Mouse (Mus musculus): ENCODE data around the gene Ppp5c. TPM values are rescaled to one million over a fixed set of nuclear protein-coding genes. Genes with fewer than 3 reads are reported as not detected.

Gene Ppp5c
- total and polyA plus RNA-seq, 3 experiments: 125 to 223 (median 128) TPM

GRCm38 (mm10) chr7:16955712-16956111, 72.0 kb downstream of the Ppp5c start:
- in situ Hi-C loops (cut with MboI; ENCODE audit: low pct_ligation_motif_present, low pct_unique_long_range_greater_than_20kb, low sequenced_read_pairs) (no loop called here), dilution Hi-C loops (cut with MboI; ENCODE audit: extremely low pct_ligation_motif_present, extremely low pct_unique_long_range_greater_than_20kb, low sequenced_read_pairs) (no loop called here)
- Histone ChIP-seq H3K9me3 (replicated peaks; ENCODE audit: low read length) (no peaks in the 10 kb centered on the region), H3K4me2 (ENCODE audit: insufficient read depth, low read depth, poor library complexity, severe bottlenecking) (no peak overlapping the region), H3K36me3 (replicated peaks in 1 of 2; ENCODE audit: control insufficient read depth in 1 of 2, insufficient read depth in 1 of 2, low read length in 1 of 2) (no peaks in the 10 kb centered on the region), H3K27me3 (replicated peaks) (peaks cover 2% of the 10 kb centered on the region), H3K9ac (ENCODE audit: insufficient read depth, low read depth) (no peak overlapping the region), H3K27ac (ENCODE audit: insufficient read depth, low read depth) (no peak overlapping the region), H3K4me3 (replicated peaks in 1 of 3; ENCODE audit: low read depth in 2 of 3, low read length in 2 of 3, poor library complexity in 1 of 3) (no peak overlapping the region), H3K79me2 (replicated peaks; ENCODE audit: control insufficient read depth, extremely low read depth, insufficient read depth, poor library complexity, severe bottlenecking) (no peaks in the 10 kb centered on the region), H3K4me1 (ENCODE audit: control insufficient read depth in 1 of 2, insufficient read depth in 2 of 2) (peaks cover 0 to 7% of the 10 kb centered on the region in 2 experiments; a peak in 2 of 4 replicates)
- DNase-seq (ENCODE audit: extremely low read depth): no peak
- no peak for TF ChIP-seq SIN3A (IDR thresholded peaks at IDR 0.05; ENCODE audit: low read length)

Other genes starting within 250 kb of the Ppp5c start
- gene Slc1a5, start 246.6 kb downstream of the Ppp5c start, total RNA-seq (2012; rRNA removed): 147 and 174 TPM in 2 replicates
- 115 TPM in 2 replicates for gene Slc1a5, start 246.6 kb downstream of the Ppp5c start, total RNA-seq (2014; rRNA removed)
- gene Slc1a5, start 246.6 kb downstream of the Ppp5c start, polyA plus RNA-seq (2012; ENCODE audit: insufficient read length, low read depth): 191 and 245 TPM in 2 replicates
- gene Strn4, start 212.0 kb downstream of the Ppp5c start, total RNA-seq (2012; rRNA removed): 57.4 and 63.5 TPM in 2 replicates
- gene Strn4, start 212.0 kb downstream of the Ppp5c start, total RNA-seq (2014; rRNA removed): 41.7 and 46.0 TPM in 2 replicates
- 69.7 and 74.5 TPM in 2 replicates for gene Strn4, start 212.0 kb downstream of the Ppp5c start, polyA plus RNA-seq (2012; ENCODE audit: insufficient read length, low read depth)
- 19.6 and 20.3 TPM in 2 replicates for gene Fkrp, start 211.2 kb downstream of the Ppp5c start, total RNA-seq (2012; rRNA removed)
- gene Fkrp, start 211.2 kb downstream of the Ppp5c start, total RNA-seq (2014; rRNA removed): 13.0 and 16.5 TPM in 2 replicates
- 19.6 and 23.4 TPM in 2 replicates for gene Fkrp, start 211.2 kb downstream of the Ppp5c start, polyA plus RNA-seq (2012; ENCODE audit: insufficient read length, low read depth)
- gene Prkd2, start 185.0 kb downstream of the Ppp5c start, total RNA-seq (2012; rRNA removed): 18.0 and 18.7 TPM in 2 replicates
- 8.6 and 9.8 TPM in 2 replicates for gene Prkd2, start 185.0 kb downstream of the Ppp5c start, total RNA-seq (2014; rRNA removed)
- 32.2 and 39.0 TPM in 2 replicates for gene Prkd2, start 185.0 kb downstream of the Ppp5c start, polyA plus RNA-seq (2012; ENCODE audit: insufficient read length, low read depth)
- 2.9 and 3.5 TPM in 2 replicates for gene Dact3, start 152.6 kb downstream of the Ppp5c start, total RNA-seq (2012; rRNA removed)
- gene Dact3, start 152.6 kb downstream of the Ppp5c start, total RNA-seq (2014; rRNA removed): 4.0 and 5.1 TPM in 2 replicates
- 9.2 and 12.0 TPM in 2 replicates for gene Dact3, start 152.6 kb downstream of the Ppp5c start, polyA plus RNA-seq (2012; ENCODE audit: insufficient read length, low read depth)
- gene Gng8, start 136.1 kb downstream of the Ppp5c start, total RNA-seq (2012; rRNA removed): 0.25 TPM in 1 of 2 replicates, not detected in the other
- gene Gng8, start 136.1 kb downstream of the Ppp5c start, total RNA-seq (2014; rRNA removed): not detected in 2 replicates
- 2.4 and 2.5 TPM in 2 replicates for gene Gng8, start 136.1 kb downstream of the Ppp5c start, polyA plus RNA-seq (2012; ENCODE audit: insufficient read length, low read depth)
- gene Ptgir, start 121.4 kb downstream of the Ppp5c start, total RNA-seq (2012; rRNA removed): 7.0 and 7.5 TPM in 2 replicates
- 2.7 and 3.8 TPM in 2 replicates for gene Ptgir, start 121.4 kb downstream of the Ppp5c start, total RNA-seq (2014; rRNA removed)
- 31.1 and 33.3 TPM in 2 replicates for gene Ptgir, start 121.4 kb downstream of the Ppp5c start, polyA plus RNA-seq (2012; ENCODE audit: insufficient read length, low read depth)
- gene Calm3, start 103.8 kb downstream of the Ppp5c start, total RNA-seq (2012; rRNA removed): 312 and 326 TPM in 2 replicates
- gene Calm3, start 103.8 kb downstream of the Ppp5c start, total RNA-seq (2014; rRNA removed): 277 and 294 TPM in 2 replicates
- gene Calm3, start 103.8 kb downstream of the Ppp5c start, polyA plus RNA-seq (2012; ENCODE audit: insufficient read length, low read depth): 623 and 775 TPM in 2 replicates
- gene Pnmal2, start 83.2 kb downstream of the Ppp5c start, total RNA-seq (2012; rRNA removed): 0.21 and 0.38 TPM in 2 replicates
- not detected in 2 replicates for gene Pnmal2, start 83.2 kb downstream of the Ppp5c start, total RNA-seq (2014; rRNA removed)
- 0.09 TPM in 1 of 2 replicates, not detected in the other for gene Pnmal2, start 83.2 kb downstream of the Ppp5c start, polyA plus RNA-seq (2012; ENCODE audit: insufficient read length, low read depth)
- gene Pnmal1, start 68.2 kb downstream of the Ppp5c start, total RNA-seq (2012; rRNA removed): 0.13 TPM in 2 replicates
- not detected in 2 replicates for gene Pnmal1, start 68.2 kb downstream of the Ppp5c start, total RNA-seq (2014; rRNA removed)
- gene Pnmal1, start 68.2 kb downstream of the Ppp5c start, polyA plus RNA-seq (2012; ENCODE audit: insufficient read length, low read depth): 0.07 and 0.08 TPM in 2 replicates
- 0.25 and 0.47 TPM in 2 replicates for gene Gm42372, start 44.8 kb downstream of the Ppp5c start, total RNA-seq (2012; rRNA removed)
- 0.15 and 0.16 TPM in 2 replicates for gene Gm42372, start 44.8 kb downstream of the Ppp5c start, total RNA-seq (2014; rRNA removed)
- 0.61 and 0.90 TPM in 2 replicates for gene Gm42372, start 44.8 kb downstream of the Ppp5c start, polyA plus RNA-seq (2012; ENCODE audit: insufficient read length, low read depth)
- 0.04 TPM in 1 of 2 replicates, not detected in the other for gene Ccdc8, start 35.2 kb downstream of the Ppp5c start, total RNA-seq (2012; rRNA removed)
- not detected in 2 replicates for gene Ccdc8, start 35.2 kb downstream of the Ppp5c start, total RNA-seq (2014; rRNA removed)
- 0.14 and 0.16 TPM in 2 replicates for gene Ccdc8, start 35.2 kb downstream of the Ppp5c start, polyA plus RNA-seq (2012; ENCODE audit: insufficient read length, low read depth)
- under 0.01 and 0.08 TPM in 2 replicates for gene Hif3a, start 34.5 kb upstream of the Ppp5c start, total RNA-seq (2012; rRNA removed)
- gene Hif3a, start 34.5 kb upstream of the Ppp5c start, total RNA-seq (2014; rRNA removed): 0.03 and 0.05 TPM in 2 replicates
- 0.49 and 0.52 TPM in 2 replicates for gene Hif3a, start 34.5 kb upstream of the Ppp5c start, polyA plus RNA-seq (2012; ENCODE audit: insufficient read length, low read depth)
- gene Psg16, start 46.1 kb upstream of the Ppp5c start, total RNA-seq (2012; rRNA removed): not detected in 2 replicates
- gene Psg16, start 46.1 kb upstream of the Ppp5c start, total RNA-seq (2014; rRNA removed): not detected in 2 replicates
- gene Psg16, start 46.1 kb upstream of the Ppp5c start, polyA plus RNA-seq (2012; ENCODE audit: insufficient read length, low read depth): 0.27 TPM in 2 replicates
- gene Ceacam3, start 122.4 kb upstream of the Ppp5c start, total RNA-seq (2012; rRNA removed): not detected in 2 replicates
- gene Ceacam3, start 122.4 kb upstream of the Ppp5c start, total RNA-seq (2014; rRNA removed): not detected in 2 replicates
- not detected in 2 replicates for gene Ceacam3, start 122.4 kb upstream of the Ppp5c start, polyA plus RNA-seq (2012; ENCODE audit: insufficient read length, low read depth)
- gene Psg29, start 175.6 kb upstream of the Ppp5c start, total RNA-seq (2012; rRNA removed): not detected in 2 replicates
- not detected in 2 replicates for gene Psg29, start 175.6 kb upstream of the Ppp5c start, total RNA-seq (2014; rRNA removed)
- not detected in 2 replicates for gene Psg29, start 175.6 kb upstream of the Ppp5c start, polyA plus RNA-seq (2012; ENCODE audit: insufficient read length, low read depth)